Mouse (Mus musculus): Measurements from ENCODE around the gene Vmn1r223. TPM values are rescaled to one million over a fixed set of nuclear protein-coding genes. Genes with fewer than 3 reads are reported as not detected.

The Vmn1r223 gene
- polyA plus RNA-seq, 1 experiment = not detected

Other genes starting within 250 kb of the Vmn1r223 start
- gene Vmn1r213, start 239.5 kb upstream of the Vmn1r223 start, polyA plus RNA-seq (2012; rRNA removed) = not detected in 2 replicates
- not detected in 2 replicates for gene Vmn1r214, start 216.7 kb upstream of the Vmn1r223 start, polyA plus RNA-seq (2012; rRNA removed)
- not detected in 2 replicates for gene Vmn1r215, start 179.1 kb upstream of the Vmn1r223 start, polyA plus RNA-seq (2012; rRNA removed)
- not detected in 2 replicates for gene Vmn1r217, start 128.9 kb upstream of the Vmn1r223 start, polyA plus RNA-seq (2012; rRNA removed)
- gene Vmn1r218, start 114.0 kb upstream of the Vmn1r223 start, polyA plus RNA-seq (2012; rRNA removed) = not detected in 2 replicates
- not detected in 2 replicates for gene Vmn1r219, start 87.8 kb upstream of the Vmn1r223 start, polyA plus RNA-seq (2012; rRNA removed)
- gene Vmn1r220, start 59.2 kb upstream of the Vmn1r223 start, polyA plus RNA-seq (2012; rRNA removed) = not detected in 2 replicates
- gene Vmn1r221, start 33.0 kb upstream of the Vmn1r223 start, polyA plus RNA-seq (2012; rRNA removed) = not detected in 2 replicates
- gene Vmn1r222, start 11.2 kb upstream of the Vmn1r223 start, polyA plus RNA-seq (2012; rRNA removed) = not detected in 2 replicates
- 1.1 and 1.7 TPM in 2 replicates for gene Zfp322a, start 122.1 kb downstream of the Vmn1r223 start, polyA plus RNA-seq (2012; rRNA removed)
- gene Abt1, start 176.7 kb downstream of the Vmn1r223 start, polyA plus RNA-seq (2012; rRNA removed) = 2.9 and 3.1 TPM in 2 replicates
- gene Btn1a1, start 218.8 kb downstream of the Vmn1r223 start, polyA plus RNA-seq (2012; rRNA removed) = 0.07 and 0.17 TPM in 2 replicates
- 0.09 TPM in 1 of 2 replicates, not detected in the other for gene Btn2a2, start 241.7 kb downstream of the Vmn1r223 start, polyA plus RNA-seq (2012; rRNA removed)